Mouse (Mus musculus): Measurements from ENCODE around the gene Paqr7. TPM values are rescaled to one million over a fixed set of nuclear protein-coding genes. Genes with fewer than 3 reads are reported as not detected.

The Paqr7 gene
- polyA plus RNA-seq, 1 experiment = 47.6 TPM

DNA sequence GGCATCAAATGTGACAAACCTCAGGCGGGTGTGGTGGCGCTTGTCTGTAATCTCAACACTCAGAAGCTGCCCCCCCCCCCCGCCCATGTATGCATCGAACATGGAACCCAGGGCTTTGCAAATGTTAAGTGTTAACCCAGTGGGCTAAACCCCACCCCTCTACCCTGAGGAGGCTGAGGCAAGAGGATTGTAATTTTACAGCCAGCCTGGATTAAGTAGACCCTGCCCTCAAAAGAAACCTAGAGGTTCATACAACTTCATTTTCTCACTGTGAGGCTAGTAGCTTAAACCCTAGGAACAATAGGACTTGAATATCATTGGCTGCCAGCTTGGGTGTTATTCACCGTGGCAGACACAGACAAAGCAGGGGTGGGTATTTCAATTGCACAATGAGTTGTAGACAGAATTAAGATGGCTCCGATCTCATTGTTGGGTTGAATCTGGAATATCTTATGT is 27.1 kb upstream of the Paqr7 start:
- peaks cover 18% of the 10 kb centered on the region for H3K4me1 ChIP-seq (replicated peaks; ENCODE audit: control insufficient read depth, insufficient read depth, low read length)
- TF ChIP-seq POLR2A (IDR thresholded peaks at IDR 0.05; ENCODE audit: control insufficient read depth, extremely low read depth, insufficient read depth, low read length, poor library complexity) (no peak), CTCF (IDR thresholded peaks at IDR 0.05; ENCODE audit: borderline replicate concordance, control insufficient read depth, extremely low read depth, insufficient read depth, low read length, poor library complexity) (no peak)
- 10% methylated on average over 6 of the region's 6 CpGs for WGBS
- H3K36me3 ChIP-seq (ENCODE audit: control insufficient read depth, insufficient read depth, low read length) = peaks cover 29% of the 10 kb centered on the region
- no peak overlapping the region for H3K27ac ChIP-seq (ENCODE audit: control insufficient read depth, insufficient read depth, low read length)
- no peak overlapping the region for H3K4me3 ChIP-seq (ENCODE audit: control insufficient read depth, insufficient read depth, low read length)
- no peak for DNase-seq
- no peaks in the 10 kb centered on the region for H3K27me3 ChIP-seq (ENCODE audit: control insufficient read depth, insufficient read depth, low read length)

GRCm38 (mm10) chr4:134469985-134470384 is 26.5 kb upstream of the Paqr7 start:
- Histone ChIP-seq H3K4me1 (replicated peaks; ENCODE audit: control insufficient read depth, insufficient read depth, low read length) (peaks cover 18% of the 10 kb centered on the region), H3K27me3 (ENCODE audit: control insufficient read depth, insufficient read depth, low read length) (no peaks in the 10 kb centered on the region), H3K27ac (ENCODE audit: control insufficient read depth, insufficient read depth, low read length) (no peak overlapping the region), H3K4me3 (ENCODE audit: control insufficient read depth, insufficient read depth, low read length) (no peak overlapping the region), H3K36me3 (ENCODE audit: control insufficient read depth, insufficient read depth, low read length) (peaks cover 35% of the 10 kb centered on the region)
- no peak for TF ChIP-seq CTCF (IDR thresholded peaks at IDR 0.05; ENCODE audit: borderline replicate concordance, control insufficient read depth, extremely low read depth, insufficient read depth, low read length, poor library complexity)
- no peak for DNase-seq
- WGBS = 57% methylated on average over 3 of the region's 3 CpGs

DNA sequence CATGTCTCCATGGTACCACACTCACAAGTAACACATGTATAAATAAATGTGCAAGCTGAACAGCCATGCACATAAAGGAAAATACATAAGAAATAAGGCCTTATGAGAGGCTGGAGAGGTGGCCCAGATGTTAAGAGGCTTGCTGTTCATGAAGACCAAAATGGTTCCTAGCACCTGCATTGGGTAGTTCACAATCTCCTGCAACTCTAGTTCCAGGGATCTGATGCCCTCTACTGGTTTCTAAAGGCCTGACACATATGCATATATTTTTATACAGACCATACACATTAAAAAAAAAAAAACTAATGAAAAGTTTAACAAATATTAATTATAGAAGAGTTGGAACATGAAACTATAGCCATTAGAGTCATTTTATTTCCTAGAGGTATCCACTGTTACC is 25.0 kb upstream of the Paqr7 start:
- DNase-seq = no peak
- H3K4me3 ChIP-seq (ENCODE audit: control insufficient read depth, insufficient read depth, low read length) = no peak overlapping the region
- H3K27me3 ChIP-seq (ENCODE audit: control insufficient read depth, insufficient read depth, low read length) = no peaks in the 10 kb centered on the region
- H3K27ac ChIP-seq (ENCODE audit: control insufficient read depth, insufficient read depth, low read length) = no peak overlapping the region
- TF ChIP-seq CTCF (IDR thresholded peaks at IDR 0.05; ENCODE audit: borderline replicate concordance, control insufficient read depth, extremely low read depth, insufficient read depth, low read length, poor library complexity) (no peak), POLR2A (IDR thresholded peaks at IDR 0.05; ENCODE audit: control insufficient read depth, extremely low read depth, insufficient read depth, low read length, poor library complexity) (no peak)
- H3K36me3 ChIP-seq (ENCODE audit: control insufficient read depth, insufficient read depth, low read length) = peaks cover 41% of the 10 kb centered on the region
- H3K4me1 ChIP-seq (replicated peaks; ENCODE audit: control insufficient read depth, insufficient read depth, low read length) = peaks cover 10% of the 10 kb centered on the region

DNA sequence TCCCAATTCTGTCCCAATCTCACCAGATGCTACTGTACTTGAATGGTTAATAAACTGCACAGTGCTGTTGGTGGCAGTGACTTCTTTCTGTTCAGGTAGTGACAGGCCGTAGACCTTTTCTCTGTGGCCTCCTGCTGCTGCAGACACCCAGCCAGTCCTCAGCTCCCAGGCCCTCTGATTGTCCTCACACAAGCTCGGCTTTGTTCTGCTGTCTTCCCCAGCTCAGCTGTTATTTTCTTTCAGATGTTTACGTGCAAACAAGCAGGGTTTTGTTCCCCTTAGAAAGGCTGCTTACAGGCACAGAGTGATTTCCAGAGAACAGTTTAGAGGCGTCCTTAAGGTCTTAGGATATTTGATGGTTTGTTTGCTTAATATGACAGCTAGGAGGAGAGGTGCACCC is 22.7 kb upstream of the Paqr7 start:
- H3K36me3 ChIP-seq (ENCODE audit: control insufficient read depth, insufficient read depth, low read length) = peaks cover 41% of the 10 kb centered on the region
- WGBS = 91% methylated on average over 4 of the region's 4 CpGs
- TF ChIP-seq CTCF (IDR thresholded peaks at IDR 0.05; ENCODE audit: borderline replicate concordance, control insufficient read depth, extremely low read depth, insufficient read depth, low read length, poor library complexity) = no peak
- no peak for TF ChIP-seq POLR2A (IDR thresholded peaks at IDR 0.05; ENCODE audit: control insufficient read depth, extremely low read depth, insufficient read depth, low read length, poor library complexity)
- H3K4me1 ChIP-seq (replicated peaks; ENCODE audit: control insufficient read depth, insufficient read depth, low read length) = no peaks in the 10 kb centered on the region
- no peak for DNase-seq
- no peaks in the 10 kb centered on the region for H3K27me3 ChIP-seq (ENCODE audit: control insufficient read depth, insufficient read depth, low read length)
- H3K4me3 ChIP-seq (ENCODE audit: control insufficient read depth, insufficient read depth, low read length) = no peak overlapping the region
- no peak overlapping the region for H3K27ac ChIP-seq (ENCODE audit: control insufficient read depth, insufficient read depth, low read length)

DNA sequence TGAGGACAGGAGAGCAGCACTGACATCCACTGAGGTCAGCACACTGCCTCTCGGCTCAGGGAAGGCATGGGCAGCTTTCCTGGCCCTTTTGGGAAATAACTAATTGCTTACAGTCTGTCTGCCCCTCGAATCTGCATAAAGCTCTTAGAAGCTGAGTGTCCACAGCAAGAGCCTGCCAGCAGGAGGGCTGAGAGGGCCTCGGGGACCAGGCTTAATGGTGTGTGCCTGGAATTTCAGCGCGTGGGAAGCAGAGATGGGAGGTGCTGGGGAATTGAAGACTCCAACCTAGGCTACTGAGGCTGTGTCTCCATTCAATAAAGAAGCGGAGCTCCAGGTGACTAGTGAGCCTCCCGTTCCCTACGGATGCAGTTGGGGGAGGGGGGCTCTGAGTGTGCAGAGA is 22.3 kb upstream of the Paqr7 start:
- WGBS = 94% methylated on average over 8 of the region's 8 CpGs

GRCm38 (mm10) chr4:134476899-134477298 is 19.6 kb upstream of the Paqr7 start:
- H3K4me1 ChIP-seq (replicated peaks; ENCODE audit: control insufficient read depth, insufficient read depth, low read length) = no peaks in the 10 kb centered on the region
- no peak overlapping the region for H3K27ac ChIP-seq (ENCODE audit: control insufficient read depth, insufficient read depth, low read length)
- H3K4me3 ChIP-seq (ENCODE audit: control insufficient read depth, insufficient read depth, low read length) = no peak overlapping the region
- H3K36me3 ChIP-seq (ENCODE audit: control insufficient read depth, insufficient read depth, low read length) = peaks cover 32% of the 10 kb centered on the region
- no peak for TF ChIP-seq POLR2A (IDR thresholded peaks at IDR 0.05; ENCODE audit: control insufficient read depth, extremely low read depth, insufficient read depth, low read length, poor library complexity)
- TF ChIP-seq CTCF (IDR thresholded peaks at IDR 0.05; ENCODE audit: borderline replicate concordance, control insufficient read depth, extremely low read depth, insufficient read depth, low read length, poor library complexity) = no peak
- no peak for DNase-seq
- H3K27me3 ChIP-seq (ENCODE audit: control insufficient read depth, insufficient read depth, low read length) = no peaks in the 10 kb centered on the region
- 94% methylated on average over 8 of the region's 8 CpGs for WGBS

More for the DNA sequence above, 22.3 kb upstream of the Paqr7 start:
- DNase-seq = no peak
- Histone ChIP-seq H3K27me3 (ENCODE audit: control insufficient read depth, insufficient read depth, low read length) (no peaks in the 10 kb centered on the region), H3K4me3 (ENCODE audit: control insufficient read depth, insufficient read depth, low read length) (no peak overlapping the region), H3K27ac (ENCODE audit: control insufficient read depth, insufficient read depth, low read length) (no peak overlapping the region), H3K4me1 (replicated peaks; ENCODE audit: control insufficient read depth, insufficient read depth, low read length) (no peaks in the 10 kb centered on the region), H3K36me3 (ENCODE audit: control insufficient read depth, insufficient read depth, low read length) (peaks cover 41% of the 10 kb centered on the region)
- no peak for TF ChIP-seq POLR2A (IDR thresholded peaks at IDR 0.05; ENCODE audit: control insufficient read depth, extremely low read depth, insufficient read depth, low read length, poor library complexity)
- TF ChIP-seq CTCF (IDR thresholded peaks at IDR 0.05; ENCODE audit: borderline replicate concordance, control insufficient read depth, extremely low read depth, insufficient read depth, low read length, poor library complexity) = no peak

DNA sequence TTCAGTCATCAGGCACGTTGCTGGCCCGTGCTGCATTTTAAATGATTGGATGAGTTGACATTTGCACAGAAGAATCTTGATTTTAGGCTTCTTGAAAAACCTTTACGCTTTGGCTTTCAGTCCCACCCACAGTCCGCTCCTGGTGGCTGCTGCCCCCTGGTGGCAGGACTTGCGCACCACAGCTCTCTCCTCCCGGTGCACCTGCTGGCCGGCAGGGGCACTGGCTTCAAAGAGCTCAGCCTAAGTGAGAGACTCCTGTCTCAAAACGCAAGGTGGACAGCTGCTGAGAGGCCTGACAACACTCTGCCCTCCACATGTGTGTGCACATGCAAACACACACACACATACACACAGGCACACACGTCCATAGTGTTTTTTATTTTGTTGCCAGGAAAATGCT is 18.5 kb upstream of the Paqr7 start:
- Histone ChIP-seq H3K27me3 (ENCODE audit: control insufficient read depth, insufficient read depth, low read length) (no peaks in the 10 kb centered on the region), H3K27ac (ENCODE audit: control insufficient read depth, insufficient read depth, low read length) (no peak overlapping the region), H3K36me3 (ENCODE audit: control insufficient read depth, insufficient read depth, low read length) (peaks cover 21% of the 10 kb centered on the region), H3K4me1 (replicated peaks; ENCODE audit: control insufficient read depth, insufficient read depth, low read length) (no peaks in the 10 kb centered on the region), H3K4me3 (ENCODE audit: control insufficient read depth, insufficient read depth, low read length) (no peak overlapping the region)
- TF ChIP-seq CTCF (IDR thresholded peaks at IDR 0.05; ENCODE audit: borderline replicate concordance, control insufficient read depth, extremely low read depth, insufficient read depth, low read length, poor library complexity) (peak; percentile 100), POLR2A (IDR thresholded peaks at IDR 0.05; ENCODE audit: control insufficient read depth, extremely low read depth, insufficient read depth, low read length, poor library complexity) (no peak)
- whole genome bisulfite sequencing = 10% methylated on average over 9 of the region's 9 CpGs
- DNase-seq = peak; percentile 95
